Mouse (Mus musculus): Measurements from ENCODE around the gene Tbxa2r.

The Tbxa2r gene

DNA sequence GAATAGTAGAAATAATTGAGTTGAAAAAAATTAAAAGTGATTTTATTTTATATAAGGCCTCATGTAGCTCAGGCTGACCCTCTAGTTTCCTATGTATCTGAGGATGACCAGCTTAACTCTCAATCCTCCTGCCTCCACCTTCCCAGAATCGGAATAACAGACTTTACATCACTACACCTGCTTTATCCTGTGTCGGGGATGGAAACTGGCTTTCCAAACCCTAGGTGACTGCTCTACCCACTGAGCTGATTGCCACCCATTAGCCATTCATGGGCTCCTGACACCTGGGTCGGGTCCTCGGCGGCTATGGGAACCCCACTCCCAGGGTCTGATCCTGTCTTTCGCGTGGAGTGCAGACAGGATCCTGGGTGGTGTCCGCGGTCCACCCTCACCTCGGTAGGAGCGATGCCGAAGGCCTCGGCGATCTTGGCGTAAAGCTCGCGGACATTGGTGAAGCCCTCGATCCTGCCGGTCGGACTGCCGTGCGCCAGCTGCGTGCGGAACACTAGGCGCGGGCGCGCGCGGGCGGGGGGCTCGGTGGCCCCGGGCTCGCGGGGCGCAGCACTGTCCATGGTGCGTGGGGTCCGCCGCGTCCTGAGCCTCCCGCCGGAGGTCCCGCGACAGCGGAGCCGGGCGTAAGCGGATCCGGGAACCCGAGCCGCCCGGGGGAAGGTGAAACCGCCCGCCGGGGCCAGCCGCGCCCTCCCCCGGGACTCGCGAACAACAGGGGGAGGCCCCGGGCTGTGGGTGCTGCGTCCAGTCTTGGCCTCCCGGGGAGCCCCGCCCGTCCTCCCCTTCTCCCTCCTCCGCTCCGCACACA, 14.4 kb downstream of the Tbxa2r start, which contains the start of gene Gipc3:
Gipc3 (minus strand) TSS at position 581 of the 820 bp plus-strand sequence.
- no peak for DNase-seq (ENCODE audit: low spot score in 2 of 2)

DNA sequence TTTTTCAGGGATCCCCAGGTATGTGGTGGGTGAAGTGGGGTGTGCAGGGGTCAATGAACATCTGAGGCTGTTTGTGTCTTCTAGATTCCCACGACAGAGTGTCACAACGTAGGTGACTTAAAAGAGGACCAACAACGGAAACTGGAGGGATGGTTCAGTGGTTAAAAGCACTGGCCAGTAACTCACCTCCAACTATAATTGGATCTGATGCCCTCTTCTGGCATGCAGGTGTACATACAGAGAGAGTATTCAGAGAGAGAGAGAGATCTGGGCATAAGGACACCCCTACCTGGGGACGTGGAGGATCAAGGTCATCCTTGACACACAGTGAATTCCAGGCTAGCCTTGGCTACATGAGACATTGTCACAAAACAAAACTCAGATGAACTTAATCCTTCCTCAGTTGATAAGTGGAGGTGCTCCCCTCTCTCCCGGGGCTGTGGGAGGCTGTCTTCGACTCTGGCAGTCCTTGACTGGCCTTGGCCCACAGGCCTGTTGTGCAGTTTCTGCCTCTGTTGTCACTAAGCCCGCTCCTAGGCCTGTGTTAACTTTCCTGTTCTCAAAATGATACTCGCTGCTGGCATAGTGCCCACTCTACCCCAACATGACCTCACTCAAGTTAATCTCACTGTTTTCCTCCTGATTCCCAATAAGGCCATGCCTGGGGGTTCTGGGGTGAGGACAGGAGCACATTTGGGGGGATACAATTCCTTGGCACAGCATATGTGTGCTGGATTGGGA, 16.1 kb downstream of the Tbxa2r start:
- DNase-seq (ENCODE audit: low spot score in 2 of 2): no peak

DNA sequence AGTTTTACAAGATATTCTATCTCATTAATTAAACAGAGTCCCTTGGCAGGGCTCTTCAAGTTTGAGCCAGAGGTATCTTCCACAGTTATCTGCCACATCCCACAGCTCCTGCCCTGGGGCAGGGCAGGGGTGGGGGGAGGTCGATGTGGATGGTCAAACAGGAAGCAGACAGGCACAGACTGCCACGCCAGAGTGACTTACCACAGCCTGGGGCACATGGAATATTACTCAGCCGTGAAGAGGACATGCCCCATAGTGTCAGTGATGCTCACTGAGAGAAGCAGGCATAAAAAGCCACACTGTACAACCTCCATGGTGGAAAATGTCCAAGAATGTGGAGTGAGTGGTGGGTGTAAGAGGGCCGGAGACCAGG, 16.6 kb downstream of the Tbxa2r start:
- no peak for DNase-seq (ENCODE audit: low spot score in 2 of 2)

DNA sequence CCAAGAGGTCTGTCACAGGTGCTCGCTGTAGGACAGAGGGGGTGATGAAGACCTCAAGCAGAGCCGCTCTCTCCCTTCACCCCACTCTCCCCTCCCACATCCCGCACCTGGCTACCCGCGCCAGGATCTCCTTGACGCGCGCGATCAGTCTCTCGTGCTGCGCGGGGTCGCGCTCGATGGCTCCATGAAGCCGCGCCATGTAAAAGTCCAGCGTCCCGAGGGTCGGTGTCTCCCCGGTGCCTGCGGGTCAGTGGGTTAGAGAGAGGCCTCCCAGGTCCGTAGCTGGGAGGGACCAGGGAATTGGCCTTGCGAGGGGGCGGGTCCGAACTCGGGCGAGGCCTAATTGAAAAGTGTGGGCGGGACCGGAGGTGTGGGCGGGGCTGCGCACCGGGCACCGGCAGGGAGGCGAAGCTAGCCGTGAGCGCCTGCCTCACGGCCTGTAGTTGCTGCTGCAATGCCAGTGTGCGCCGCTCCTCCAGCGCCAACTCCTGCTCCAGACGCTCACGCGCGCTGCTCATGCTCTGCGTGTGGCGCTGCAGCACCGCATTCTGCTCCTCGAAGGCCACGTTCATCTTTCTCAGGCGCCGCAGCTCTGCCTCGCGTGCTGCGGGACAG, 18.0 kb downstream of the Tbxa2r start:
- DNase-seq (ENCODE audit: low spot score in 2 of 2): peak; percentile 81 to 85

DNA sequence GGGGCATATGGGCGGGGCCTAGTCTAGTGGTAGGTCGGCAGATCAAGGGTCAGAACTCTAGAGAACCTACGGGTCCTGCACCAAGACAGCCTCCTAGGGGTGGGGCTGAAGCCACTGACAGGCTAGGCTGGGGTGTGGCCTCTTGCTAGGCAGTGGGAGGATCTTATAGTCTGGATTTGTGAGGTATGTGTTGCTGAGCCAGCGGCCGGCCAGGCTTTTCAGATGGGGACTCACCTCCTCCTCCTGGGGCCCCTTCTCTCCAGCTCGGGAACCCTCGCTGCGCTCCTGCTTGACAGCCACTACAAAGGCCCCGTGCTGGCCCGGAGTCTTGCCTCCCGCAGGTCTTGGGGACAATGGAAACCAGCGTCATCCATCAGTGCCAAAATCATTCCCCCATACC, 20.6 kb downstream of the Tbxa2r start:
- DNase-seq (ENCODE audit: low spot score in 2 of 2): no peak

DNA sequence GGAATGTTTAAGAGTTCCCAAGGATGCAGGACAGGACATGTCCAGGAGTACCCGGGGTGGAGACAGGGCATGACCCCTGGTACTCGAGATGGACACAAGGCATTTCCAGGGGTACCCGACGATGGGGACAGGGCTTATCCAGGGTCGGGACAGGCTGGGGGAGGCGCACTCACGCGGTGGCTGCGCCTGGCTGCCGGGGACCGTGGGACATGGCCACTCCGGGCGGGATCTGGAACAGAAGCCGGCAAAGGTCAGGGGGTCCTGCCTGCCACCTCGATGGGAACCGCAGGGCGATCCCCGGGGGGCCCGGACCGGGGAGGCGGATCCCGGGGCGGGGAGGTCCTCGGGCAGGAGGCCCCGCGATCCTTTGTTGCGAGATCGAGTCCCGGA, 21.4 kb downstream of the Tbxa2r start:
- DNase-seq (ENCODE audit: low spot score in 2 of 2): no peak

DNA sequence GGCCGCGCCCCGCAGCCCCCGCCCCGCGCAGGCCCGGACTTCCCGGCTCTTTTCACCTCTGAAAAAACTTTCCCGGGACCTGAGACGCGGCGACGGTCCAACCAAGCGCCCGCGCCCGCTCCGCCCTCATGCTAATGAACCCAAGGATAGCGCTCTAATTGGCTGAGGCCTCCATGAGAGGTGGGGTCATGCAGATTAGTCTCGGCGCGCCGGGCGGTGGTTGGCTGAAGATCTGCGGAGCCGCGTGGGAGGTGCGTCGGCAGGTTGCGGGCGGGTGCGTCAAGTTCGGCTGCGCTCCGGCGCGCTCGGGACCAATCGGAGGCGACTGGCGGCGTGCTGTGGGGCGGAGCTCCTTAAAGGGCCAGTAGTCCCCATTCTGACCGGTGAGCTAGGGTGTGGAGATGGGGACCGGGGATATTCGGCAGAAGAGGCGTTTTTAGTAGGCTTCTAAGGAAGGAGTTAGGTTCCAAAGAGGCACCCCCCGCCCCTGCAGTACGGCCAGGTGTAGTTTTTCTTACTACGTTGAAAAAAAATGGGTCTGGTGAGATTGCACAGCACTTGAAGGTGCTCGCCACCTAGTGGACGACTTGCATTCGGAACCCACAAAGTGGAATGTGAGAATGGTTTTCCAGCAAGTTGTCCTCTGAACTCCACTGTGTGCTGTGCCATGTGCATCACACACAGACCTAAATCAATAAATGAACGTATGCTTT, 22.0 kb downstream of the Tbxa2r start, which contains the start of gene Hmg20b:
Hmg20b (minus strand) TSS at position 130 of the 713 bp plus-strand sequence.
- DNase-seq (ENCODE audit: low spot score in 2 of 2): peak; percentile 100

DNA sequence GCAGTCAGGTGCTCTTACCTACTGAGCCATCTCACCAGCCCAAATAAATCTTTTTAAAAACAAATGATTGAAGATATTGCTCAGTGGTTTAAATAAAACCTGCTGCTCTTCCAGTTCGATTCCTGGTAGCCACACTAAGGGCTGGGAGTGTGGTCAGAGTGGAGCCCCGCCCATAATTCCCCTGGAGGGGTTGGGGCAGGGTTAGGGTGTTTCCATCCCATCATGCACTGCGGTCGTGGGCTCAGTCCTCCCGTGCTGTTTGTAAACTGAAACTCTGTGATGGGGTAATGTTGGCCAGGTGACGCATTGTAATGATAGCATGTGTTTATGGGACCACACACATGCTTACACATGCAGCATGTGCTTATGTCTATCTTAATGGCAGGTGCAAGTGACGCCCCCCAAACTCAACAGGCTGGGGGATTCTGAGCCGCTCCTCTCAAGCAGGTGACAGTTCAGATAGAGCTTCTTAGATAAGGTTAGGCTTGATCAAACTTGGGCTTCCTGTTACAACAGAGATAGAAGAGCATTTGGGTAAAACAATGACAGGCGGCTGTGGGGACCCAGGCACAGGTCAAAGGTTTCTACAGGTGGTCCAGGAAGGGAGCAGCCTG, 23.3 kb downstream of the Tbxa2r start:
- no peak for DNase-seq (ENCODE audit: low spot score in 2 of 2)

DNA sequence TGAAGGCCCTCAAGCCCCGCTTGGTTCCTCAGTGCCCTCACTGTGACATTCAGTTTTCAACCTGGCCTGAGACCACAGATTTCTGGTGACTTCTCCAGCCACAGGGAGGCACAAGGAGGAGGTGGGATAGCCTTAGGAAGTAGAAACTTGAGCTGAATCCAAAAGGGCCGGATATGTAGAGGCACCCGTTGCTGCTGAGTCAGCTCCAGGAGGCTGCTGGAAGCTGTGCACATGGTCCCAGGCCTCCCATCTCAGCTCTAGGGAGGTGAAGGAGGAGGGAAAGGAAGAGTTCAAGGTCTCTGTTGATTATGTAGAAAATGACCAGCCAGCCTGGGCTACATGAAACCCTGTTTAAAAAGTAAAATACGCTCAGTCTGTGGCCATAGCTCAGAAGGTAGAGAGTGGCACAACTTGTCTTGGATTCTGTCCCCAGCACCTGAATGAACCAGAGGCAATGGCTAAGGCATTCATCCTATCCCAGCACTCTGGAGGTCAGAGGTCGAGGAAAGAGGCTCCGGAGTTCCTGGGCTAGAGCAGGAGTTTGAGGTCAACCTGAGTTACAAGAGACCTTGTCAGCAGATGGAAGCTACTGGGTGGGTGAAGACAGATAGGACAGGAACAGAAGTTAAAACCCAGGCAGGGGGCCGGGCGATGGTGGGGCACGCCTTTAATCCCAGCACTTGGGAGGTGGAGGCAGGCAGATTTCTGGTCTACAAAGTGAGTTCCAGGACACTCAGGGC, 26.4 kb downstream of the Tbxa2r start:
- DNase-seq (ENCODE audit: low spot score in 2 of 2): peak in 1 of 2 experiments; percentile 34

DNA sequence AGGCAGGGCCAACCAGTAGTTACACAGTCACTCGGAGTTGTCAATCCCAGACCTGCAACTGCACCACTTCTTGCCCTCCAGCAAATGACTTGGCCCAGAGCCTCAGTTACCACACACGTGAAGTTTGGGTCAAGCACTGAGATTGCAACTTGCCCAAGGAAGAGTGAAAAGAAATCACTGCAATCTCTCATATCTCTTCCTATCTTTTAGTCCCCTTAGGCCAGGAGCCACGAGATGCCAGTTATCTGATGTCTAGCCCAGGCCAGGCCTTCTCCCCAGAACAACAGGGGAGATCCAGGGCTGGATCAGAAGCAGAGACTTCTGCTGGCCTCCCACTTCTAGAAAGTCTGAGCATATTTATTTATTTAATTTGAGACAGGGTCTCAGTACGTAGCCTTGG, 27.0 kb downstream of the Tbxa2r start:
- DNase-seq (ENCODE audit: low spot score in 2 of 2): no peak

DNA sequence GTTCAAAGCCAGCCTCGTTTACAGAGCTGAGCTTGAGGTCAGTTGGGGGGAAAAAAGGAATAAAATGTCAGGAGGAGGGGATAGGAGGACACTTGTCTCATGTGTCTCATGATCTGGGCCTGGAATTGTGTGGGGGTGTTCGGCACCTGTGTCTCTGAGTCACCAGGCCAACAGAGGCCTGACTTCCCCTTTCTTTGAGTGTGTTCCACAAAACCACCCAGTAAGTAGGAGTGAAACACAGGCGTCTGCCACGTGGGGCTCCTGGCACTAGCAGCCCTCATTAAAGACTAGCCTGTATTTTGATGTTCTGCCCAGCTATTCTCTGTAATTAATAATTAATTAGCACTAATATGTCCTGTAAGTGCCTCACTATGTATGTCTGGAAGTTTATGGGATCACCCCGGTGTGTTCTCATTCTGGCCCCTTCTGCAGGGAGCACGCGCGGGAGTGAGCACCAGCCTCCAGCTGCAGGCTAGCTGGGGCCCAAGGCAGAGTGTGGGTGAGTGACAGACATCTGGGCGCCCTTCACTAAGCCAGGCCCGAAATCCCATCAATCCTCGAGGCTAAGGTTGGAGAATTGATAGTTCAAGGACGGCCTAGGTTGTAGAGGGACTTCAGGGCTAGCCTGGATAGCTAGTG, 27.9 kb downstream of the Tbxa2r start:
- peak in 1 of 2 experiments; percentile 52 for DNase-seq (ENCODE audit: low spot score in 2 of 2)

DNA sequence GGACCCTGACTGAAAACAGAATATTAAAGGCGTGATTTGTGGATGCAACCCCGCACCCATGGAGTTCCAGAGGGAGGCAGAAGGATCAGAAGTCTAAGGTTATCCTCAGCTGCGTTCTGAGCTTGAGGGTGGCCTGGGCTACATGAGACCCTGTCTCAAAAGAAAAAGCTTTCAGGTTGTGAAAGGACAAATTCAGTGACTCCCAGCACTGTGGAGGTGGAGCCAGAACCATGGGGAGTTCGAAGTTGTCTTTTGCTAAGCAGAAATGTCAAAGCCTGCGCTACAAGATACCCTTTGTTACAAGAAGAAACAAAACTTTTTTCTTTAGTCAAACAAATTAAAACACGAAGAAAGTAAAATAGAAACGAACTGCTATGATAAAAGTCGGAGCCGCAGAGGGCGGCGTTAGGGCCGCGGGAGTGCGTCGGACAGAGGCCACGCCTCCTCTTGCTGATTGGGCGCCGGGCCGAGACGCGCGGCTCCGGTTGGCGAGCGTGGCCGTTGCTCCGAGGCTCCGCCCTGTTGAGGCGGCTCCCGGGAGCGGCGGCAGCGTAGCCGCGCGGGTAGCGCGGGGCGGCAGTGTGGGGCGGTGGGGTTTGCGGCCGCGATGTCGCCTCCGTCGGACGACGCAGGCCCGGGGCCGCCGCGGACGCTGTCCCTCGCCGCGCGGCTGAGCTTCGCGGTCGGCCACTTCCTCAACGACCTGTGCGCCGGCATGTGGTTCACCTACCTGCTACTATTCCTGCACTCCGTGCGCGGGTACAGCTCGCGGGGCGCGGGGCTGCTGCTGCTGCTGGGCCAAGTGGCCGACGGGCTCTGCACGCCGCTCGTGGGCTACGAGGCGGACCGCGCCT, 28.7 kb downstream of the Tbxa2r start, which contains the start of gene Mfsd12:
Mfsd12 (plus strand) TSS at position 501 of the 854 bp plus-strand sequence.
- DNase-seq (ENCODE audit: low spot score in 2 of 2): peak; percentile 95 to 96

DNA sequence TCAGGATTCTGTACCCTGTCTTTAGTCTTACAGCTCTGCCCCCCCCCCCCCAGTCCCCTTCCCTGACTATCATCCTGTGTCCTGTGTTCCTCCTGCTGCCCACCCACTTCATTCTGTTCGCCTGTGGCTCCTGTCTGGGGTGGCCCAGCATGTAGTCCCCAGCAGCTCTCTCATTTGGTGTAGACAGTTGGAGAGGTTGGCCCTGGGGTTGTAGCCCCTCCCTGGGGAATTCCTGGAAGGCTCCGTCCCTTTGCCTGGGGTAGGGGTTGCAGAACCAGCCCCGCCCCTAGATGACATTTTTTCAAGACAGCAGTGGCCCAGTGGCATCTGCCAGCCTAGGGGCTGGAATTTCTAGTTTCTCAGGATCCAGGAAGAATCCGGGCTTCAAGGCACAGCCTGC, 29.7 kb downstream of the Tbxa2r start:
- no peak for DNase-seq (ENCODE audit: low spot score in 2 of 2)

DNA sequence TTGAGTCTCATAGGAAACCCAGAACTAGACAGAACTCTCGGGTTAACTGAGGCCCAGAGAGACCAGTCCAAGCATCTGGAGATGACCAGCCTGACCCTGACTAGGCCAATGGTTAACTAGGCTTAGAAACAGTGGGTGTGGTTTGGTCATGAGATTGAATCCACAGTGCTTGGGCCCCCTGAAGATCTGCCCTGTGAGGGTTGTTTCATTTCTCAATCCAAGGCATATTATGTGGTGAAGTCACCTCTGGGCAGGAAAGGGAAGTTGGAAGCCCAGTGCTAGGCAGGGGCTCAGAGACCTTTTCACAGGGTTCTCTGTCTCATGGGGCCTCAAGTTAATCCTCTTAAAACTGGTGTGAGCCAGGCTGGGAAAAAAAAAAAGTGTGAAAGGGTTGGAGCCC, 30.3 kb downstream of the Tbxa2r start:
- DNase-seq (ENCODE audit: low spot score in 2 of 2): no peak

DNA sequence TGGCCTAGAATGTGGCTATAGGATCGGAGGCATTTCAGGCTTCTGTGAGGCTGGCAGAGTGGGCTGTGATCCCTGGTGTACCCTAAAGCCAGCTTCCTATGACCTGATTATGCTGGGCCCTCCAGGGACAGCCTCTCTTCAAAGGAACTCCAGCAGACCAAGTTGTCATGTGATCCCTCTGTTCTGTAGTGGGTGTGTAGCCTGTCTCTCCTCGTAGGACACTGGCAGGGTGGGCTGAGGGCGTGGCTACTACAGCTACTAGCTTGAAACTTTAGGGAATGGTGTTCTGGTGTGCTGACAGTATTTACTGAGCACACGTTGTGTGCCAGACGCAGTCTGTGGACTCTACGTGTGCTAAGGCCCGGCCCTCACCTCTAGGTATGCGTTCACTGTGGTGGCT, 32.2 kb downstream of the Tbxa2r start:
- DNase-seq (ENCODE audit: low spot score in 2 of 2): no peak

DNA sequence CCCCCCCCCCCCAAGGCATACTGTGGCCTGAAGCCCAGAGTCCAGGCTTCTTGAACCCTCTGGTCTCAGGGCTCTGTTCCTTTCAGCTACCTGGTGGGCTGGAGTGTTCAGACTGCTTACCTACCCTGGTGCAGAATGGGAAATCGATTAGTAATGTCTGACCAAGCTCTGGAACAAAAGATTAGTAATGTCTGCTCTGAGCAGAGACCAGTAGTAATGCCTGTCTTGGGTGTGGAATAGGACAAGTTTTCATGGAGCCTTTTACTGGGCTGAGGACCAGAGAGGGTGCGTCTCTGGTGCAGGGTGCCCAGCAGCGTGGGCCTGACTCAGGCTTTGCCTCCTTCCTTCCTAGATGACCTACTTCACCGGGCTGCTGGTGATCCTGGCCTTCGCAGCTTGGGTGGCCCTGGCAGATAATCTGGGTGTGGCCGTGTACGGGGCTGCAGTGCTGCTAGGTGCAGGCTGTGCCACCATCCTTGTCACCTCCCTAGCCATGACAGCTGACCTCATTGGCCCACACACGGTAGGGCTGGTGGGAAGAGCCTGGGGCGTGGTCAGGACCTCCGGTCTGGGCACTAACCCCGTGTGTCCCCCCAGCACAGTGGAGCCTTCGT, 33.9 kb downstream of the Tbxa2r start:
- DNase-seq (ENCODE audit: low spot score in 2 of 2): no peak

DNA sequence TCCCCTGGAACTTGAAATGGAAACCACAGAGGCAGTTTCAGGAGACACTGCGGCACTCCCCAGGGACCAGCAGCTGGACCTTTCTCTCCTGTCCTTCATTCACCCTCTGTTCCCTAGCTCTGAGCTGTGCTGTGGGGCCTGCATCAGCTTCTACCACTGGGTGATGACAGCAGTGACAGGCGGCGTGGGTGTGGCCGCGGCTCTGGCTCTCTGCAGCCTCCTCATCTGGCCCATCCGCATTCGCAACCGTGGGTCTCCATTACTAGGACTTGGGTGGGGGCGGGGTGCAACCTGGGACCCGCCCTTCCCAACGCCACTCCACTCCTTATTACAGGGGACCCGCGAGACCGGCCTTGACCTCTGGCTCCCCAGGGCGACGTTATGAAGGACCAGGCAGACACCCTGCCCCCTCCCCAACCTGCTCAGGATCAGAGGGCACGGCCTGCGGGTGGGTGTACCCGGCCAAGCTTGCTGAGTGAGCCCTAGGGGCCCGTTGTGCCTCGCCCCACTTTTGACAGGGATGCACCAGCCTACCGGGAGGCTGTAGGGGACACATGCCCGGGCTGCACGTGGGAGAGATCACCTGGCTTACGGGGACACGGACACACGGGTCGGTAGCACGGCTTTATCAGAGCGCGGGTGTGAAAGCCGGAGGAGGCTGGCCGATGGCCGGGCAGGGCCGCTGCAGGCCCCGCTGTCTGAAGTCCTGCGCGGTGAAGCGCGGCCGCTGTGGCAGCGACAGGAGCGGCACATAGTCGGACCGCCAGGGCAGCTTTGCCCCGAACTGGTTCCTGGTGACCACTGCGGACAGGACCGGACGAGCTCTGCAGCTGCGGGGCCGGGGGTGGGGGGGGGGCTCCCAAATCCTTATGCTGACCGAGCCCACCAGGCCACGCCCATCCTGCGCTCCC, 35.2 kb downstream of the Tbxa2r start:
- DNase-seq (ENCODE audit: low spot score in 2 of 2): no peak

DNA sequence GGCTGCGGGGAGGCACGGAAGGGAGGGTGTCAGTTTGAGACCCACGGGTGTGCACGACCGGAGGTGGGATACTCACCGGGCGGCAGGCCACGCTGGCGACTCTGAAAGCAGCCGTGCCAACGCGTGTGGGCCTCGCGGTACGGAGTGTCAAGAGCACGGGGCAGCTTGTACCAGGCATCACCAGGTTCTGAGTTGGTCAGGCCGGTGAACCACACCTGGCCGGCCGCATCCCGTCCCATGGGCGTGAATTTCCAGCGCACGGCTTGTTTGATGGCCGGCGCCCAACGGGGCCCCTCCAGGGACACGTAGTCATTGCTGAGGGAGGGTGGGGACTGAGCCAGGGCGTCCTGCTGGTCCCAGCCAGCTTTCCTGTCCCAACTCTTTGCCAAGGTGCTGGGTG, 36.1 kb downstream of the Tbxa2r start:
- no peak for DNase-seq (ENCODE audit: low spot score in 2 of 2)
